Comparison of ENCODE assay signal across 11 mouse cellular contexts in genomic region chr11:83224217-83224616, GRCm38 (mm10). TPM values are rescaled to one million over a fixed set of nuclear protein-coding genes. Genes with fewer than 3 reads are reported as not detected.
DNase-seq lines count a peak whose midpoint lies in the region; ATAC-seq and TF ChIP-seq lines count a peak whose summit lies in the region.
"Had no signal": no experiment of that assay in that cellular context is flagged by ENCODE, and none has a peak within 500 bp of the region (broad histone marks: within the 10 kb centered on the region; RNA-seq: fewer than 3 reads in every experiment).

No protein-coding gene starts in this region.

- no peaks in the 10 kb centered on the region for H3K36me3 ChIP-seq in lung, postnatal 0 days (ENCODE audit: insufficient read depth, low read length)
- no peaks in the 10 kb centered on the region for H3K36me3 ChIP-seq in stomach, embryonic 16.5 days (ENCODE audit: control insufficient read depth, insufficient read depth, low read length)

- peak; percentile 13 for DNase-seq in heart, adult 8-10 months (ENCODE audit: low spot score)
- DNase-seq in heart, postnatal 4 days, result no peak
- peak; percentile 43 for DNase-seq in lung, postnatal 0 days (ENCODE audit: low spot score)
- no peak for DNase-seq in ovary, postnatal 36 days (ENCODE audit: low spot score)
- no peak for DNase-seq in cerebellum, postnatal 25 days
- no peak for DNase-seq in ovary, postnatal 14 days (ENCODE audit: low spot score)
- DNase-seq: retina, postnatal 1 day had no signal

- no peak for TF ChIP-seq EP300 in lung, postnatal 0 days (IDR thresholded peaks at IDR 0.05)

- no peak for TF ChIP-seq CTCF in bone marrow macrophage, adult 2 months (IDR thresholded peaks at IDR 0.05; ENCODE audit: low read depth, low read length)
- no peak for TF ChIP-seq CTCF in lung, postnatal 0 days (IDR thresholded peaks at IDR 0.05)

- H3K27ac ChIP-seq in bone marrow macrophage, adult 2 months (ENCODE audit: insufficient read depth, low read depth, low read length), result peak overlapping the region; percentile 95
- no peak overlapping the region for H3K27ac ChIP-seq in lung, postnatal 0 days (ENCODE audit: low read length)
- H3K27ac ChIP-seq in stomach, embryonic 16.5 days (ENCODE audit: low read length), result no peak overlapping the region

- H3K4me3 ChIP-seq in bone marrow macrophage, adult 2 months (ENCODE audit: insufficient read depth, low read length), result peak overlapping the region; percentile 91
- no peak overlapping the region for H3K4me3 ChIP-seq in lung, postnatal 0 days (ENCODE audit: low read depth, low read length)
- 0 out of 2 replicates have a peak overlapping the region, but pooled peaks have one; percentile 5 for H3K4me3 ChIP-seq in stomach, embryonic 16.5 days (replicated peaks; ENCODE audit: low read length)

- H3K9ac ChIP-seq in lung, postnatal 0 days (replicated peaks; ENCODE audit: low read depth), result no peak overlapping the region
- no peak overlapping the region for H3K9ac ChIP-seq in stomach, embryonic 16.5 days (ENCODE audit: low read length)

- no peak overlapping the region for H3K4me2 ChIP-seq in lung, postnatal 0 days (replicated peaks; ENCODE audit: low read depth, low read length)
- no peak overlapping the region for H3K4me2 ChIP-seq in stomach, embryonic 16.5 days (ENCODE audit: low read depth, low read length)

- 82% methylated on average over 9 of the region's 9 CpGs for WGBS in lung, postnatal 0 days
- 83% methylated on average over 9 of the region's 9 CpGs for WGBS in stomach, embryonic 16.5 days

- no peak for TF ChIP-seq POLR2A in bone marrow macrophage, adult 2 months (IDR thresholded peaks at IDR 0.05; ENCODE audit: borderline replicate concordance, low read depth, low read length)

- peak; percentile 43; the same call in 1 of the 2 replicates for ATAC-seq in lung, postnatal 0 days
- no peak for ATAC-seq in stomach, embryonic 16.5 days (ENCODE audit: insufficient read depth, low FRiP score)

- no peaks in the 10 kb centered on the region for H3K9me3 ChIP-seq in lung, postnatal 0 days (ENCODE audit: low read length)
- no peaks in the 10 kb centered on the region for H3K9me3 ChIP-seq in stomach, embryonic 16.5 days (replicated peaks; ENCODE audit: control insufficient read depth, low read length)

- no peaks in the 10 kb centered on the region for H3K27me3 ChIP-seq in lung, postnatal 0 days (replicated peaks; ENCODE audit: insufficient read depth, low read length)
- no peaks in the 10 kb centered on the region for H3K27me3 ChIP-seq in stomach, embryonic 16.5 days (ENCODE audit: control insufficient read depth, insufficient read depth, low read length)

- peaks cover 10% of the 10 kb centered on the region for H3K4me1 ChIP-seq in bone marrow macrophage, adult 2 months (ENCODE audit: control insufficient read depth, insufficient read depth, low read length)
- H3K4me1 ChIP-seq in lung, postnatal 0 days (ENCODE audit: insufficient read depth, low read depth, low read length), result no peaks in the 10 kb centered on the region
- H3K4me1 ChIP-seq in stomach, embryonic 16.5 days (ENCODE audit: control insufficient read depth, insufficient read depth, low read length), result no peaks in the 10 kb centered on the region

RNA-seq across cellular contexts. Expression of gene Slfn3, which starts 33.1 kb away (rescaled TPM):
- 1 to 10 TPM; 1.9 to 2.8 (median 2.2) TPM for total RNA-seq in heart, adult 8-10 months (2022)
- total RNA-seq in heart, postnatal 4 days (2021), result 1 to 10 TPM; 3.4 to 5.2 TPM
- 4.0 and 6.4 TPM in 2 replicates for polyA plus RNA-seq in bone marrow macrophage, adult 2 months (2012; ENCODE audit: insufficient read depth, insufficient read length, missing spikeins)
- 1.4 and 1.5 TPM in 2 replicates for polyA plus RNA-seq in lung, postnatal 0 days (2015; fragmentation: Nextera tagmentation; extraction: Ambion mirVana)
- 0.80 and 1.0 TPM in 2 replicates for polyA plus RNA-seq in stomach, embryonic 16.5 days (2015; fragmentation: Nextera tagmentation; extraction: Ambion mirVana)

RNA-seq across cellular contexts. Expression of gene Slfn4, which starts 49.2 kb away (rescaled TPM):
- total RNA-seq in heart, adult 8-10 months (2022), result under 1 TPM; 0.08 to 0.72 (median 0.09) TPM
- under 1 TPM; 0.09 to 0.14 TPM for total RNA-seq in heart, postnatal 4 days (2021)
- 2.3 and 2.9 TPM in 2 replicates for polyA plus RNA-seq in bone marrow macrophage, adult 2 months (2012; ENCODE audit: insufficient read depth, insufficient read length, missing spikeins)
- 0.44 and 0.71 TPM in 2 replicates for polyA plus RNA-seq in lung, postnatal 0 days (2015; fragmentation: Nextera tagmentation; extraction: Ambion mirVana)
- polyA plus RNA-seq in stomach, embryonic 16.5 days (2015; fragmentation: Nextera tagmentation; extraction: Ambion mirVana), result 0.61 and 0.87 TPM in 2 replicates
- polyA plus RNA-seq: embryonic facial prominence, embryonic 11.5 days; heart, embryonic 14.5 days had no signal

Comparison
In these comparisons a context has a peak if more than half of its experiments do, and no peak if none do; other contexts are left out.
1. DNase-seq: peak in heart, adult 8-10 months (single experiment) and lung, postnatal 0 days (single experiment); none in heart, postnatal 4 days (single experiment), ovary, postnatal 36 days (single experiment), cerebellum, postnatal 25 days (0 of 2) and ovary, postnatal 14 days (single experiment).